Mouse (Mus musculus): ENCODE results near the gene Slc10a1. TPM values are rescaled to one million over a fixed set of nuclear protein-coding genes. Genes with fewer than 3 reads are reported as not detected.

The Slc10a1 gene
- polyA plus RNA-seq, 1 experiment from 2014 or later, result 0.36 TPM

GRCm38 (mm10) chr12:80938642-80939041, 29.9 kb downstream of the Slc10a1 start:
- H3K27ac ChIP-seq, result peak overlapping the region; percentile 3; the same call in 1 of the 2 replicates
- peak; percentile 44; the same call in 1 of the 2 replicates for ATAC-seq
- no peaks in the 10 kb centered on the region for H3K36me3 ChIP-seq
- H3K4me3 ChIP-seq (replicated peaks), result no peak overlapping the region
- no peaks in the 10 kb centered on the region for H3K27me3 ChIP-seq (replicated peaks)
- H3K4me2 ChIP-seq (replicated peaks), result no peak overlapping the region
- H3K4me1 ChIP-seq (replicated peaks), result no peaks in the 10 kb centered on the region
- WGBS, result 25% methylated on average over 5 of the region's 5 CpGs
- no peaks in the 10 kb centered on the region for H3K9me3 ChIP-seq
- no peak overlapping the region for H3K9ac ChIP-seq

GRCm38 (mm10) chr12:80937331-80938029, 31.0 kb downstream of the Slc10a1 start:
- H3K27ac ChIP-seq, result peak overlapping the region; percentile 30
- 63% methylated on average over 9 of the region's 9 CpGs for WGBS

GRCm38 (mm10) chr12:80936751-80937150, 31.8 kb downstream of the Slc10a1 start:
- Histone ChIP-seq H3K9ac (no peak overlapping the region), H3K4me2 (replicated peaks) (no peak overlapping the region), H3K9me3 (no peaks in the 10 kb centered on the region), H3K4me3 (replicated peaks) (no peak overlapping the region), H3K27me3 (replicated peaks) (no peaks in the 10 kb centered on the region), H3K36me3 (no peaks in the 10 kb centered on the region), H3K4me1 (replicated peaks) (no peaks in the 10 kb centered on the region), H3K27ac (peak overlapping the region; percentile 30; the same call in 1 of the 2 replicates)
- no peak for ATAC-seq
- 61% methylated on average over 2 of the region's 2 CpGs for WGBS

More at GRCm38 (mm10) chr12:80937331-80938029, 31.0 kb downstream of the Slc10a1 start:
- Histone ChIP-seq H3K4me3 (replicated peaks) (no peak overlapping the region), H3K27me3 (replicated peaks) (no peaks in the 10 kb centered on the region), H3K36me3 (no peaks in the 10 kb centered on the region), H3K9me3 (no peaks in the 10 kb centered on the region), H3K4me1 (replicated peaks) (no peaks in the 10 kb centered on the region), H3K9ac (no peak overlapping the region), H3K4me2 (replicated peaks) (no peak overlapping the region)
- ATAC-seq, result peak; percentile 68

GRCm38 (mm10) chr12:80932865-80933264, 35.6 kb downstream of the Slc10a1 start:
- Histone ChIP-seq H3K4me2 (replicated peaks) (no peak overlapping the region), H3K36me3 (no peaks in the 10 kb centered on the region), H3K9ac (no peak overlapping the region), H3K27me3 (replicated peaks) (no peaks in the 10 kb centered on the region), H3K4me3 (replicated peaks) (no peak overlapping the region), H3K9me3 (no peaks in the 10 kb centered on the region), H3K4me1 (replicated peaks) (no peaks in the 10 kb centered on the region), H3K27ac (no peak overlapping the region)
- 63% methylated on average over 1 of the region's 1 CpGs for WGBS
- no peak for ATAC-seq

GRCm38 (mm10) chr12:80931402-80932140, 36.9 kb downstream of the Slc10a1 start:
- Histone ChIP-seq H3K4me2 (replicated peaks) (no peak overlapping the region), H3K4me1 (replicated peaks) (no peaks in the 10 kb centered on the region), H3K9ac (no peak overlapping the region), H3K9me3 (no peaks in the 10 kb centered on the region), H3K4me3 (replicated peaks) (no peak overlapping the region), H3K27me3 (replicated peaks) (no peaks in the 10 kb centered on the region), H3K36me3 (no peaks in the 10 kb centered on the region), H3K27ac (no peak overlapping the region)
- no peak for ATAC-seq
- 61% methylated on average over 3 of the region's 3 CpGs for WGBS

GRCm38 (mm10) chr12:80930141-80930540, 38.4 kb downstream of the Slc10a1 start:
- Histone ChIP-seq H3K4me1 (replicated peaks) (peaks cover 3% of the 10 kb centered on the region; the same call in 1 of the 2 replicates), H3K9me3 (no peaks in the 10 kb centered on the region), H3K9ac (no peak overlapping the region), H3K4me3 (replicated peaks) (no peak overlapping the region), H3K4me2 (replicated peaks) (no peak overlapping the region), H3K27ac (no peak overlapping the region), H3K27me3 (replicated peaks) (no peaks in the 10 kb centered on the region), H3K36me3 (no peaks in the 10 kb centered on the region)
- 61% methylated on average over 7 of the region's 7 CpGs for WGBS
- ATAC-seq, result peak; percentile 79

GRCm38 (mm10) chr12:80928881-80929280, 39.6 kb downstream of the Slc10a1 start:
- 66% methylated on average over 3 of the region's 3 CpGs for WGBS
- no peak overlapping the region for H3K4me3 ChIP-seq (replicated peaks)
- no peaks in the 10 kb centered on the region for H3K36me3 ChIP-seq
- ATAC-seq, result peak; percentile 66
- H3K9ac ChIP-seq, result no peak overlapping the region
- H3K4me1 ChIP-seq (replicated peaks), result peaks cover 3% of the 10 kb centered on the region; the same call in 1 of the 2 replicates
- no peak overlapping the region for H3K4me2 ChIP-seq (replicated peaks)
- H3K9me3 ChIP-seq, result no peaks in the 10 kb centered on the region
- H3K27ac ChIP-seq, result peak overlapping the region; percentile 44
- H3K27me3 ChIP-seq (replicated peaks), result no peaks in the 10 kb centered on the region

- Histone ChIP-seq H3K4me3 (replicated peaks) (no peak overlapping the region), H3K27me3 (replicated peaks) (no peaks in the 10 kb centered on the region), H3K36me3 (no peaks in the 10 kb centered on the region), H3K27ac (no peak overlapping the region), H3K4me2 (replicated peaks) (no peak overlapping the region), H3K4me1 (replicated peaks) (peaks cover 6% of the 10 kb centered on the region; the same call in 1 of the 2 replicates), H3K9me3 (no peaks in the 10 kb centered on the region), H3K9ac (no peak overlapping the region)
- WGBS, result 78% methylated on average over 1 of the region's 1 CpGs
- no peak for ATAC-seq
Observed at GRCm38 (mm10) chr12:80927518-80927917, 41.0 kb downstream of the Slc10a1 start.

GRCm38 (mm10) chr12:80926550-80926949, 42.0 kb downstream of the Slc10a1 start:
- ATAC-seq, result no peak
- peaks cover 6% of the 10 kb centered on the region; the same call in 1 of the 2 replicates for H3K4me1 ChIP-seq (replicated peaks)
- H3K27ac ChIP-seq, result no peak overlapping the region
- H3K27me3 ChIP-seq (replicated peaks), result no peaks in the 10 kb centered on the region
- WGBS, result 70% methylated on average over 4 of the region's 4 CpGs
- no peak overlapping the region for H3K9ac ChIP-seq
- no peaks in the 10 kb centered on the region for H3K36me3 ChIP-seq
- no peaks in the 10 kb centered on the region for H3K9me3 ChIP-seq
- H3K4me3 ChIP-seq (replicated peaks), result no peak overlapping the region
- no peak overlapping the region for H3K4me2 ChIP-seq (replicated peaks)

GRCm38 (mm10) chr12:80925919-80926318, 42.6 kb downstream of the Slc10a1 start:
- peak overlapping the region; percentile 32; the same call in 1 of the 2 replicates for H3K27ac ChIP-seq
- WGBS, result 58% methylated on average over 7 of the region's 7 CpGs

GRCm38 (mm10) chr12:80924205-80924604, 44.3 kb downstream of the Slc10a1 start:
- Histone ChIP-seq H3K27me3 (replicated peaks) (no peaks in the 10 kb centered on the region), H3K36me3 (no peaks in the 10 kb centered on the region), H3K4me3 (replicated peaks) (no peak overlapping the region), H3K9me3 (no peaks in the 10 kb centered on the region), H3K9ac (no peak overlapping the region), H3K27ac (peak overlapping the region; percentile 74), H3K4me1 (replicated peaks) (peaks cover 6% of the 10 kb centered on the region; the same call in 1 of the 2 replicates), H3K4me2 (replicated peaks) (peak overlapping the region; percentile 34; the same call in 1 of the 2 replicates)
- peak; percentile 87 for ATAC-seq
- WGBS, result 47% methylated on average over 3 of the region's 3 CpGs

More at GRCm38 (mm10) chr12:80925919-80926318, 42.6 kb downstream of the Slc10a1 start:
- no peaks in the 10 kb centered on the region for H3K9me3 ChIP-seq
- H3K27me3 ChIP-seq (replicated peaks), result no peaks in the 10 kb centered on the region
- H3K4me3 ChIP-seq (replicated peaks), result no peak overlapping the region
- H3K36me3 ChIP-seq, result no peaks in the 10 kb centered on the region
- H3K9ac ChIP-seq, result no peak overlapping the region
- peaks cover 6% of the 10 kb centered on the region; the same call in 1 of the 2 replicates for H3K4me1 ChIP-seq (replicated peaks)
- no peak overlapping the region for H3K4me2 ChIP-seq (replicated peaks)
- no peak for ATAC-seq

GRCm38 (mm10) chr12:80923602-80924001, 44.9 kb downstream of the Slc10a1 start:
- peak; percentile 75 for ATAC-seq
- Histone ChIP-seq H3K4me3 (replicated peaks) (no peak overlapping the region), H3K36me3 (no peaks in the 10 kb centered on the region), H3K4me1 (replicated peaks) (peaks cover 6% of the 10 kb centered on the region; the same call in 1 of the 2 replicates), H3K4me2 (replicated peaks) (peak overlapping the region; percentile 34), H3K27ac (peak overlapping the region; percentile 74), H3K9ac (no peak overlapping the region), H3K9me3 (no peaks in the 10 kb centered on the region), H3K27me3 (replicated peaks) (no peaks in the 10 kb centered on the region)
- WGBS, result 54% methylated on average over 5 of the region's 5 CpGs
